Mouse (Mus musculus) kidney, postnatal 0 days (tissue): ENCODE results near the gene Nme7. TPM values are rescaled to one million over a fixed set of nuclear protein-coding genes. Genes with fewer than 3 reads are reported as not detected.

Experiments
- ATAC-seq: fragments of 200-750 bp; cut with Nextera tagmentation; replicated peaks from 2 replicates; pipeline ENCODE4 v1.8.0; 2017; ENCODE audit warnings: low read depth, moderate number of reproducible peaks, moderate TSS enrichment, moderate library complexity; ENCODE audit not compliant: low FRiP score
- DNase-seq: peaks from one replicate; pipeline ENCODE4 v3.0.0-alpha.2; 2016; ENCODE audit warnings: low spot score
- H3K27ac ChIP-seq: fragments of 300-500 bp; sonication (generic); 2 replicates; pipeline ENCODE4 v1.5.1; 2014; ENCODE audit warnings: mild to moderate bottlenecking
- H3K27me3 ChIP-seq: fragments of 300-500 bp; sonication (generic); 2 replicates; pipeline ENCODE4 v1.6.1; 2014; ENCODE audit warnings: low read length, mixed read lengths; ENCODE audit not compliant: insufficient read depth
- H3K36me3 ChIP-seq: fragments of 300-500 bp; sonication (generic); 2 replicates; pipeline ENCODE4 v1.6.1; 2014; ENCODE audit warnings: low read length, mixed read lengths; ENCODE audit not compliant: insufficient read depth
- H3K4me1 ChIP-seq: fragments of 300-500 bp; sonication (generic); replicated peaks from 2 replicates; pipeline ENCODE4 v1.6.1; 2014; ENCODE audit warnings: antibody characterized with exemption, low read length, mixed read lengths; ENCODE audit not compliant: insufficient read depth
- H3K4me2 ChIP-seq: fragments of 300-500 bp; sonication (generic); 2 replicates; pipeline ENCODE4 v1.6.1; 2014; ENCODE audit warnings: mild to moderate bottlenecking, low read length, moderate library complexity, mixed read lengths
- H3K4me3 ChIP-seq: fragments of 300-500 bp; sonication (generic); replicated peaks from 2 replicates; pipeline ENCODE4 v1.5.1; 2014; ENCODE audit warnings: low read depth, low read length
- H3K9ac ChIP-seq: fragments of 300-500 bp; sonication (generic); 2 replicates; pipeline ENCODE4 v1.6.1; 2014; ENCODE audit warnings: low read depth, low read length
- H3K9me3 ChIP-seq: fragments of 300-500 bp; sonication (generic); replicated peaks from 2 replicates; pipeline ENCODE4 v1.6.1; 2016; ENCODE audit warnings: low read length, inconsistent platforms, mixed read lengths
- CTCF ChIP-seq: IDR thresholded peaks from 2 replicates; pipeline ENCODE4 v1.5.1; 2016; ENCODE audit warnings: antibody characterized with exemption, low read depth, mild to moderate bottlenecking, moderate library complexity
- WGBS: fragments of 180-500 bp; shearing (Covaris S2); extraction: QIAGEN DNeasy Blood & Tissue Kit; methylation state at CpG from one replicate; pipeline ENCODE4 v1.1.7; 2014; 5-methylcytosine and 5-hydroxymethylcytosine counted together
- polyA plus RNA-seq: library from polyadenylated mRNA; unstranded; fragments of >200 nt; fragmentation: Nextera tagmentation; extraction: Ambion mirVana; gene quantifications from 2 replicates; pipeline ENCODE4 v1.2.1, GENCODE M21; 2015

Nme7 gene
- polyA plus RNA-seq, 1 experiment from 2014 or later: 42.0 TPM

DNA sequence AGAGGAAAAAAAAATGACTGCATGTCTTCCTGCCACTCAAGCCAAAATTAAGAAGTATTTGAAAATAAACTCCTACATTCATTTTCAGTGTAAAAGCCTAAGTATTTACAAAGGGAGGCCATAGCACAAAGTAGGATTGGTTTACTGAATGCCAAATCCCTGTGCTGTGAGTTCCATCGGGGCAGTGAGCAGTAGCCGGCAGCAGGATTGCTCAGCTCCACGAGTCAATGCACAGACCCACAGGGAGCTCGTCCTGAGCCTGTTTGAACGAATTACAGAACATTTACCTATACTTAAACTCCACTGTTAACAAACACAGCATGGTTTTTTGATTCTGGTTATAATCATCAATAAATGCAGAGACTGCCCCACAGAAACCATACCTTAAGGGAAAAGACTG, 128.7 kb downstream of the Nme7 start:
- ATAC-seq (no peak), DNase-seq (no peak)
- no peak overlapping the region for H3K4me2 ChIP-seq
- H3K9ac ChIP-seq: no peak overlapping the region
- no peaks in the 10 kb centered on the region for H3K27me3 ChIP-seq
- no peaks in the 10 kb centered on the region for H3K9me3 ChIP-seq
- no peak overlapping the region for H3K4me3 ChIP-seq
- H3K36me3 ChIP-seq: peaks cover 4% of the 10 kb centered on the region
- peak overlapping the region; percentile 60 for H3K27ac ChIP-seq
- WGBS: 34% methylated on average over 5 of the region's 5 CpGs
- no peak for TF ChIP-seq CTCF
- H3K4me1 ChIP-seq: no peaks in the 10 kb centered on the region

- Histone ChIP-seq H3K4me3 (no peak overlapping the region), H3K36me3 (peaks cover 15% of the 10 kb centered on the region), H3K9ac (no peak overlapping the region), H3K4me2 (no peak overlapping the region), H3K27me3 (no peaks in the 10 kb centered on the region), H3K9me3 (no peaks in the 10 kb centered on the region), H3K27ac (no peak overlapping the region), H3K4me1 (no peaks in the 10 kb centered on the region)
- ATAC-seq (no peak), DNase-seq (no peak)
- 36% methylated on average over 6 of the region's 6 CpGs for WGBS
- TF ChIP-seq CTCF: no peak
These were observed 130.1 kb downstream of the Nme7 start for GRCm38 (mm10) chr1:164434049-164434448.

- no peak for TF ChIP-seq CTCF
- Histone ChIP-seq H3K36me3 (peaks cover 24% of the 10 kb centered on the region), H3K4me1 (no peaks in the 10 kb centered on the region), H3K27me3 (no peaks in the 10 kb centered on the region), H3K9ac (no peak overlapping the region), H3K4me2 (no peak overlapping the region), H3K27ac (no peak overlapping the region), H3K4me3 (no peak overlapping the region), H3K9me3 (no peaks in the 10 kb centered on the region)
- ATAC-seq: 0 out of 2 replicates have a peak, but pooled peaks have one; percentile 30
- WGBS: 76% methylated on average over 7 of the region's 7 CpGs
- DNase-seq: no peak
These were observed 132.8 kb downstream of the Nme7 start for GRCm38 (mm10) chr1:164436749-164437148.

- no peak overlapping the region for H3K4me2 ChIP-seq
- H3K9ac ChIP-seq: no peak overlapping the region
- WGBS: 91% methylated on average over 6 of the region's 6 CpGs
- H3K27ac ChIP-seq: no peak overlapping the region
- DNase-seq (no peak), ATAC-seq (no peak)
- no peak for TF ChIP-seq CTCF
- no peaks in the 10 kb centered on the region for H3K27me3 ChIP-seq
- H3K36me3 ChIP-seq: peaks cover 32% of the 10 kb centered on the region
- H3K9me3 ChIP-seq: no peaks in the 10 kb centered on the region
- H3K4me3 ChIP-seq: no peak overlapping the region
- no peaks in the 10 kb centered on the region for H3K4me1 ChIP-seq
These were observed 136.3 kb downstream of the Nme7 start for GRCm38 (mm10) chr1:164440230-164440629.

- DNase-seq (no peak), ATAC-seq (no peak)
- H3K9me3 ChIP-seq: no peaks in the 10 kb centered on the region
- no peak for TF ChIP-seq CTCF
- no peak overlapping the region for H3K4me2 ChIP-seq
- 0 out of 2 replicates have a peak overlapping the region, but pooled peaks have one; percentile 19 for H3K27ac ChIP-seq
- 83% methylated on average over 11 of the region's 11 CpGs for WGBS
- peaks cover 32% of the 10 kb centered on the region for H3K36me3 ChIP-seq
- no peak overlapping the region for H3K9ac ChIP-seq
- no peak overlapping the region for H3K4me3 ChIP-seq
- H3K4me1 ChIP-seq: no peaks in the 10 kb centered on the region
- H3K27me3 ChIP-seq: no peaks in the 10 kb centered on the region
These were observed 136.9 kb downstream of the Nme7 start for GRCm38 (mm10) chr1:164440708-164441407.

- no peak for TF ChIP-seq CTCF
These were observed 137.6 kb downstream of the Nme7 start for GRCm38 (mm10) chr1:164441408-164441974.

More at GRCm38 (mm10) chr1:164441408-164441974, 137.6 kb downstream of the Nme7 start:
- Histone ChIP-seq H3K4me3 (no peak overlapping the region), H3K9me3 (no peaks in the 10 kb centered on the region), H3K9ac (no peak overlapping the region), H3K27ac (peak overlapping the region; percentile 19; the same call in 1 of the 2 replicates), H3K27me3 (no peaks in the 10 kb centered on the region), H3K4me1 (no peaks in the 10 kb centered on the region), H3K36me3 (peaks cover 32% of the 10 kb centered on the region), H3K4me2 (no peak overlapping the region)
- no peak for ATAC-seq
- 52% methylated on average over 18 of the region's 18 CpGs for WGBS
- no peak for DNase-seq
